Mouse (Mus musculus): Measurements from ENCODE around the gene Cacng6. TPM values are rescaled to one million over a fixed set of nuclear protein-coding genes. Genes with fewer than 3 reads are reported as not detected.
A peak's percentile ranks its signal among the peaks of the same experiment; 100 is the strongest.
"Not testable (repeated sequence)": the region's sequence is repeated elsewhere in the genome, so short reads cannot be mapped to it uniquely, and the experiment has no call there.

Gene Cacng6
- polyA plus RNA-seq, 1 experiment from 2014 or later, result 0.14 TPM

DNA sequence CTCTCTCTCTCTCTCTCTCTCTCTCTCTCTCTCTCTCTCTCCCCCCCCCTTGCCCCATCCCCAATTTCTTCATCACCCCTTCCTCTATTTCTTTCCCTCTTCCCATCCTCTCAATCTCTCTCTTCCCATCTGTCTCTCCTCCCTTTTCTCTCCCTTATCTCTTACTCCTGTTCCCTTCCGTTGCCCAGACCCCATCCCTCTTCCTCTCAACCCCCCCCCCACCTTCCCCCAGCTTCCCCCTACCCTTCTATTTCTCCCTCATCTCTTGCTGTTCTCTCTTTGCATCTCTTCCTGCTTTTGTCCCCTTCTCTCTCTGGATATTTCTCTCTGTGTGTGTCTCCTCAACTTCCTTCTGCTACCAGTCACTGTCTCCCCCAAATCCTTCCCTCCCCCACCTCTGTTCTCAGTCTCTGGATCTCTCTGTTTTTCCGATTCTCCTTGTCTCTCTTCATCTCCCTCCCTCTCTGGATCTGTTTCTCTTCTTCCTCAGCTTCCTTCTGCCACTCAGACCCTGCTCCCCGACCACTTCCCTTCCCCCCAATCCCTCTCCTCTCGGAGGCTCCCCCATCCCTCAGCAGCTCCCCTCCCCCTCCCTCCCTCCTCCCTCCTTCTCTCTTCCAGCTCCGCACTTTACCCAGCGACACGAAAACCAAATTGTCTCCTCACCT lies 33.4 kb upstream of the Cacng6 start, which contains the start of gene Cacng8:
Gene Cacng8, plus strand, starts transcription at position 271 of the 668 bp plus-strand sequence.
- Histone ChIP-seq H3K27me3 (replicated peaks; ENCODE audit: control insufficient read depth, insufficient read depth, low read length) (no peaks in the 10 kb centered on the region), H3K36me3 (ENCODE audit: control insufficient read depth, insufficient read depth) (peaks cover 4% of the 10 kb centered on the region), H3K9ac (replicated peaks; ENCODE audit: low read depth, low read length) (peak within 1 kb of the TSS; percentile 80), H3K27ac (ENCODE audit: low read length) (peak within 1 kb of the TSS; percentile 76), H3K4me3 (replicated peaks; ENCODE audit: low read length) (peak within 1 kb of the TSS; percentile 65), H3K9me3 (ENCODE audit: control insufficient read depth, low read length) (no peaks in the 10 kb centered on the region), H3K4me2 (ENCODE audit: low read length) (peak within 1 kb of the TSS; percentile 85), H3K4me1 (replicated peaks; ENCODE audit: control insufficient read depth, insufficient read depth, low read length) (peaks cover 53% of the 10 kb centered on the region)
- 1% methylated on average over 7 of the region's 7 CpGs for WGBS
- peak; percentile 52 for ATAC-seq

DNA sequence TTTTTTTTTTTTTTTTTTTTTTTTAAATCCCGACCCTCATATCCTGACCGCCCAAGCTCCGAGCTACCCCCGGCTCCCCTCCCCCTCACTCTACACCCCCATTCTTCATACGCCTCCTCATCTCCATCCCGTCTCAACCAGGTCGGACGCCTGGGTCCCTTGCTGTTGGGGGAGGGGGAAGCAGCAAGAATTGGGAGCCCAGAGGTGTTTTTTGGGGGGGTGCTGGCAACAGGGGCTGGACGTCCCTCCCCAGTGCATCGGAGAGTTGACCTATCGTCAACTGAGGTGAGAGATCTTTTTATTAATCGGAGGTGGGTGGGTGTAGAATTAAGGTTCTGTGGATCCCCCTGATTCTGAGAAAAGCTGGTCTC lies 32.9 kb upstream of the Cacng6 start:
- Histone ChIP-seq H3K9ac (replicated peaks; ENCODE audit: low read depth, low read length) (peak overlapping the region; percentile 80), H3K4me2 (ENCODE audit: low read length) (peak overlapping the region; percentile 85), H3K4me3 (replicated peaks; ENCODE audit: low read length) (peak overlapping the region; percentile 65), H3K27me3 (replicated peaks; ENCODE audit: control insufficient read depth, insufficient read depth, low read length) (no peaks in the 10 kb centered on the region), H3K9me3 (ENCODE audit: control insufficient read depth, low read length) (no peaks in the 10 kb centered on the region), H3K4me1 (replicated peaks; ENCODE audit: control insufficient read depth, insufficient read depth, low read length) (peaks cover 53% of the 10 kb centered on the region), H3K27ac (ENCODE audit: low read length) (peak overlapping the region; percentile 76), H3K36me3 (ENCODE audit: control insufficient read depth, insufficient read depth) (peaks cover 4% of the 10 kb centered on the region)
- under 1% methylated on average over 11 of the region's 12 CpGs for WGBS
- peak; percentile 18 for ATAC-seq

DNA sequence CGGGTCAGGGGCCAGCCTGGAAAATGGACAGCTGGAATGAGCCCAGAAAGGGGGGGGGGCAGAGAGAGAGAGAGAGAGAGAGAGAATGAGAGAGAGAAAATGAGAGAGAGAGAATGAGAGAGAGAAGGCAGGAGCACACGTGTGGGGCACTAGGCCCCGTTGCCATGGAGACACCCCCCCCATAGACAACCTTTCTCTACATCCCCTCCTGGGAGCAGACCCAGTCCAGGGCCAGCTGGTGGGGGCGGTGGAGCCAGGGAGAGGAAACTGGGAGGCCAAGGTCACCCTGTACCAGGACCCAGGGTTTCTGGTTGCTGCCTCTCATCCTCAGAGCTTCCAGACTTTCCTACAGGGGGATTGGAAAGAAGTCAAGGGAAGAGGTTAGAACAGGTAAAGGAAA lies 32.2 kb upstream of the Cacng6 start:
- Histone ChIP-seq H3K9me3 (ENCODE audit: control insufficient read depth, low read length) (no peaks in the 10 kb centered on the region), H3K27me3 (replicated peaks; ENCODE audit: control insufficient read depth, insufficient read depth, low read length) (no peaks in the 10 kb centered on the region), H3K27ac (ENCODE audit: low read length) (no peak overlapping the region), H3K36me3 (ENCODE audit: control insufficient read depth, insufficient read depth) (peaks cover 4% of the 10 kb centered on the region), H3K4me1 (replicated peaks; ENCODE audit: control insufficient read depth, insufficient read depth, low read length) (peaks cover 52% of the 10 kb centered on the region), H3K9ac (replicated peaks; ENCODE audit: low read depth, low read length) (peak overlapping the region; percentile 80), H3K4me2 (ENCODE audit: low read length) (peak overlapping the region; percentile 85), H3K4me3 (replicated peaks; ENCODE audit: low read length) (peak overlapping the region; percentile 65)
- WGBS, result 5% methylated on average over 4 of the region's 4 CpGs
- ATAC-seq, result peak; percentile 29; the same call in 1 of the 2 replicates

DNA sequence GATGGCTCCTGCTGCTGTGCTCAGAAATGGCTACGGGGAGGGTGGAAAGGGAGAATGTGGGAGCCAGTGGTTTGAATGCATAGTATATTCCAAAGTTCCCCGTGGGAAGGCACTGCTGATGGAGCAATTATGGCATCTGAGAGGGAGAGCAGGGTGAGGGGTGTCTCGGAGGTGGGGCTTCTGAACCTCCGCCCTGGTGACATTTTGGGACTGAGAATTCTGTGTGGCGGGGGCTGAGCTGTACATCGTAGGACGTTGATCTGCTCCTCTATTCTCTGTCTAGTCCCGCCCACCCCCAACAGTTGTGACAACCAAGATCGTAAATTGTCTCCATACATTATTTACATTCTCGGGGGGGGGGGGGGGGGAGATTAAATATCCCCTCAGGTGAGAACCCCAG lies 26.6 kb upstream of the Cacng6 start:
- H3K36me3 ChIP-seq (ENCODE audit: control insufficient read depth, insufficient read depth), result peaks cover 4% of the 10 kb centered on the region
- 39% methylated on average over 10 of the region's 10 CpGs for WGBS
- H3K27ac ChIP-seq (ENCODE audit: low read length), result no peak overlapping the region
- H3K9ac ChIP-seq (replicated peaks; ENCODE audit: low read depth, low read length), result no peak overlapping the region; the same call in 1 of the 2 replicates
- H3K4me3 ChIP-seq (replicated peaks; ENCODE audit: low read length), result no peak overlapping the region
- H3K27me3 ChIP-seq (replicated peaks; ENCODE audit: control insufficient read depth, insufficient read depth, low read length), result no peaks in the 10 kb centered on the region
- no peaks in the 10 kb centered on the region for H3K9me3 ChIP-seq (ENCODE audit: control insufficient read depth, low read length)
- peak overlapping the region; percentile 15 for H3K4me2 ChIP-seq (ENCODE audit: low read length)
- ATAC-seq, result peak; percentile 30; the same call in 1 of the 2 replicates
- H3K4me1 ChIP-seq (replicated peaks; ENCODE audit: control insufficient read depth, insufficient read depth, low read length), result peaks cover 28% of the 10 kb centered on the region

DNA sequence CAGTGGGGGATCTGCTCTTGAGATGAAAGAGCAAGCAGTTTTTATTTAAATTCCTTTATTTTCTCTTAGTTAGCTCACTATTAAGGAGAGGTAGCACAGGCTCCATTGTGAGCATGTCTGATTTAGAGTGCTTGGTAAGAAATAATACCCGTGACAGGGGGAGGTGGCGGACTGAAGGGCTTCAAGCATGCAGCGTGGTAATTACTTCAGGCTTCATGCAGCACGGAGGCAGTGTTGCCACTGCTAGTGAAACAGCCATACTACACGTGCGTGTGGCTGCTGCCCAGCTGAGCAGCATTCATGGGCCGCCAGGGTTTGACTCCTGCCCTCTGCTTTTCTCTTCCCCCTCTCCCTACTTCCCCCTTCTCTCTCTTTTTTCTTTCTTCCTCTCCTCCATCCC lies 26.2 kb upstream of the Cacng6 start:
- Histone ChIP-seq H3K36me3 (ENCODE audit: control insufficient read depth, insufficient read depth) (peaks cover 4% of the 10 kb centered on the region), H3K4me2 (ENCODE audit: low read length) (peak overlapping the region; percentile 15), H3K4me1 (replicated peaks; ENCODE audit: control insufficient read depth, insufficient read depth, low read length) (peaks cover 24% of the 10 kb centered on the region), H3K27ac (ENCODE audit: low read length) (no peak overlapping the region), H3K4me3 (replicated peaks; ENCODE audit: low read length) (no peak overlapping the region), H3K9me3 (ENCODE audit: control insufficient read depth, low read length) (no peaks in the 10 kb centered on the region), H3K27me3 (replicated peaks; ENCODE audit: control insufficient read depth, insufficient read depth, low read length) (no peaks in the 10 kb centered on the region), H3K9ac (replicated peaks; ENCODE audit: low read depth, low read length) (peak overlapping the region; percentile 25; the same call in 1 of the 2 replicates)
- peak; percentile 82 for ATAC-seq
- WGBS, result 9% methylated on average over 7 of the region's 7 CpGs

DNA sequence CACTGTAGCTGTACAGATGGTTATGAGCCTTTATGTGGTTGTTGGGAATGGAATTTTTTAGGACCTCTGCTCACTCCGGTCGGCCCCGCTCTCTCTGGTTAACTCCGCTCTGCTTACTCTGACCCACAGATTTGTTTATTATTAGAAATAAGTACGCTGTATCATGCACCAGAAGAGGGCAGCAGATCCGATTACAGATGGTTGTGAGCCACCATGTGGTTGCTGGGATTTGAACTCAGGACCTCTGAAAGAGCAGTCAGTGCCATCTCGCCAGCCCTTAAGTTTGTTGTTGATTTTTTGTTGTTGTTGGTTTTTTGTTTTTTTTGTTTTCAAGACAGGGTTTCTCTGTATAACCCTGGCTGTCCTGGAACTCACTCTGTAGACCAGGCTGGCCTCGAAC lies 25.6 kb upstream of the Cacng6 start:
- H3K4me1 ChIP-seq (replicated peaks; ENCODE audit: control insufficient read depth, insufficient read depth, low read length), result peaks cover 20% of the 10 kb centered on the region
- ATAC-seq; H3K4me3 ChIP-seq (replicated peaks; ENCODE audit: low read length); H3K27me3 ChIP-seq (replicated peaks; ENCODE audit: control insufficient read depth, insufficient read depth, low read length); H3K9ac ChIP-seq (replicated peaks; ENCODE audit: low read depth, low read length); H3K4me2 ChIP-seq (ENCODE audit: low read length); H3K36me3 ChIP-seq (ENCODE audit: control insufficient read depth, insufficient read depth); H3K27ac ChIP-seq (ENCODE audit: low read length); H3K9me3 ChIP-seq (ENCODE audit: control insufficient read depth, low read length): not testable (repeated sequence)
- WGBS, result 91% methylated on average over 8 of the region's 8 CpGs

DNA sequence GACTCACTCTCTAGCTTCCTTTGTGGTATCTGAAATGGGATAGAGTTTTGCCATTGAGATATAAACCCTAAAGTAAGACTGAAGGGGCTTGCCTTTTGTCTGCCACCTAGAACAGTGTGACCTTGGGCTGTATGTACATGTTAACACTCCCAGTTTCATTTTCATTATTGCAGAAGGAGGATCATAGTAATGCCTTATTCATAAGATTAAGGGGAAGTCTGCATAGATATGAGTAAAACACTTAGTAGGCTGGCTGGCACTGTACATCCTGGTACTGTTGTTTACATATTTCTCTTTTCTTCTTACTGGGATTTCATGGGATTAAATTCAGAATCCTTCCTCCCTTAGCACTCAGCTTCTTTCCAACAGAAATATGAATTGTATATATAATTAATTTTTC lies 24.1 kb upstream of the Cacng6 start:
- H3K9me3 ChIP-seq (ENCODE audit: control insufficient read depth, low read length), result no peaks in the 10 kb centered on the region
- no peak for ATAC-seq
- H3K4me3 ChIP-seq (replicated peaks; ENCODE audit: low read length), result no peak overlapping the region
- no peaks in the 10 kb centered on the region; the same call in 1 of the 2 replicates for H3K36me3 ChIP-seq (ENCODE audit: control insufficient read depth, insufficient read depth)
- no peak overlapping the region for H3K4me2 ChIP-seq (ENCODE audit: low read length)
- no peak overlapping the region for H3K27ac ChIP-seq (ENCODE audit: low read length)
- H3K4me1 ChIP-seq (replicated peaks; ENCODE audit: control insufficient read depth, insufficient read depth, low read length), result peaks cover 17% of the 10 kb centered on the region
- H3K9ac ChIP-seq (replicated peaks; ENCODE audit: low read depth, low read length), result no peak overlapping the region
- no peaks in the 10 kb centered on the region for H3K27me3 ChIP-seq (replicated peaks; ENCODE audit: control insufficient read depth, insufficient read depth, low read length)

DNA sequence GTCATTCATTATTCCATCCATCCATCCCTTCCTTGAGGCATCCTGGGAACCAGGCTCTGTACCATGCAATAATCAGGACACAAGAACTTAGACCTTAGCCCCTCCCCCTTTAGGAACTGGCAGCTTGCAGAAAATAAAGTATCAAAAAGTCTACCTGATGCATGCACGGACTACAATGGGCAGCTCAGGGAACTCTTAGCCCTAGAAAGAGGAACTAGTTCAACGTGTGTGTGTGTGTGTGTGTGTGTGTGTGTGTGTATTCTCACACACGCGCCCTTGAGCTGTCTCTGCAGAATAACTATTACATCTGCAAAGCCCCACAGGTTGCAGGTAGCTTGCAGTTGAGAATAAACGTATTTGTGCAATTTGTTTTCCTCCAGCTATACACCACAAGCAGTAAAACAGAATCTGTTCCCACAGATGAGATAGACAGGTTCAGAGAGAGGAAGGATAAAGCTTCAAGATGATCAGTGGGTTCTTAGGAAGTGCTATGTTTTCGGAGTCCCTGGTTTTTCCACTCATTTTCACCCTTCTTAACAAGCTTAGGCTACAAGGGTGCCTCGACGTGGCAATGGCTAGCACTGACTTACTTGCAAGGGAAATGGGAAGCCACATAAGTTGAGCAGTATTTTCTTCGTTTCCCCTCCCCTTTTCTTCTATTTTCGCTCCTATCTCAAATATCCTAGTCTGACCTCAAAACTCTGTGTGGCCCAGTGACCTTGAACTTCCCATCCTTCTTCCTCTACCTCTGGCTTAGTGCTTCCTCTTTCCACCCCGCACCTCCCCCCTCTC lies 14.1 kb upstream of the Cacng6 start:
- Histone ChIP-seq H3K9ac (replicated peaks; ENCODE audit: low read depth, low read length) (no peak overlapping the region), H3K4me3 (replicated peaks; ENCODE audit: low read length) (no peak overlapping the region), H3K27me3 (replicated peaks; ENCODE audit: control insufficient read depth, insufficient read depth, low read length) (peaks cover 15% of the 10 kb centered on the region), H3K36me3 (ENCODE audit: control insufficient read depth, insufficient read depth) (no peaks in the 10 kb centered on the region), H3K27ac (ENCODE audit: low read length) (no peak overlapping the region), H3K4me1 (replicated peaks; ENCODE audit: control insufficient read depth, insufficient read depth, low read length) (peaks cover 20% of the 10 kb centered on the region), H3K9me3 (ENCODE audit: control insufficient read depth, low read length) (no peaks in the 10 kb centered on the region), H3K4me2 (ENCODE audit: low read length) (no peak overlapping the region)
- WGBS, result 72% methylated on average over 11 of the region's 11 CpGs
- ATAC-seq, result no peak

DNA sequence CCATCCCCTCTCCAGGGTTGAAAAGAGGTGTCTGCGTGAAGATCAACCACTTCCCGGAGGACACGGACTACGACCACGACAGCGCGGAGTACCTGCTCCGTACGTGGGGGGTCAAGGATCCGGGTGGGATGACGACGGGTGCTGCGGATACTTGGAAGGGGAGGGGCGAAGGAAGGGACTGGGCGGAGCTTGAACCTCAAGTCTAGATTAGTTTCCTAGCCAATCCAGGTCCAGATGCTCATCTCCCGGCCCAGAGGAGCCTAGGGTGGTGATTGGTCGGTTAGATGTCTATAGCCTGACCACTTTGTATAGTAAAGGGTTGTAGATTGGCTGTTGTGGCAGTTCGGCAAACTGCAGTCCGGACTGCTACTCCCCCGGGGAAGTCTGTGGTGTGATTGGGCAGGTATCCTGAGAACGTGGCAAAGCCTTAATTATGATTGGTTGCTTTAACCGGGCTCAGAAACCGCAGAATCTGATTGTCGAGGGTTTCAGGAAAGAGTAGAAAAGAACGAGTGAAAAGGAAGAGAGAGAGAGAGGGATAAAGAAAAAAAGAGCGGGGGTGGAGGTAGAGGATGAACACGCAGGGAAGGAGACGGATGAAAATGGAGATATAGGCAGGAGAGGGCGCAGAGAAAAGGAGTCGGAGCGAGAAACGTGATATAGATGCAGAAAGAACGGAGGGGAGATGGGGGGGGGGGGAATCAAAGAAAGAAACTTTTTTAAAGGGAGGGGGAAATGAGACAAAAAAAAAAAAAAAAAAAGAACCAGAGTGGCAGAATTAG lies 12.6 kb upstream of the Cacng6 start:
- under 1% methylated on average over 33 of the region's 33 CpGs for WGBS
- Histone ChIP-seq H3K4me1 (replicated peaks; ENCODE audit: control insufficient read depth, insufficient read depth, low read length) (peaks cover 26% of the 10 kb centered on the region), H3K27ac (ENCODE audit: low read length) (no peak overlapping the region), H3K4me2 (ENCODE audit: low read length) (peak overlapping the region; percentile 91), H3K27me3 (replicated peaks; ENCODE audit: control insufficient read depth, insufficient read depth, low read length) (peaks cover 18% of the 10 kb centered on the region), H3K9ac (replicated peaks; ENCODE audit: low read depth, low read length) (peak overlapping the region; percentile 53), H3K9me3 (ENCODE audit: control insufficient read depth, low read length) (no peaks in the 10 kb centered on the region), H3K4me3 (replicated peaks; ENCODE audit: low read length) (peak overlapping the region; percentile 44), H3K36me3 (ENCODE audit: control insufficient read depth, insufficient read depth) (no peaks in the 10 kb centered on the region)
- ATAC-seq, result peak; percentile 89
